Mouse (Mus musculus) WW6 (cell line): ENCODE measurements around the gene Stap2.

Experiments used
- DNase-seq: peaks from one replicate; pipeline ENCODE4 v3.0.0-alpha.2; 2013; ENCODE audit warnings: low read depth, low spot score

The Stap2 gene

GRCm38 (mm10) chr17:56005415-56006061 is at the start of gene Stap2, which contains the start of gene Mpnd:
Gene Stap2 (minus strand): TSS chr17:56005584.
Gene Mpnd (plus strand): TSS chr17:56005711.
- DNase-seq: peak; percentile 89

- no peak for DNase-seq
Measured at GRCm38 (mm10) chr17:56054938-56055337, 49.6 kb upstream of the Stap2 start.

- no peak for DNase-seq
Measured at GRCm38 (mm10) chr17:56051369-56051768, 46.0 kb upstream of the Stap2 start.

- DNase-seq: no peak
Measured at GRCm38 (mm10) chr17:56040857-56041163, 35.4 kb upstream of the Stap2 start.

GRCm38 (mm10) chr17:56040030-56040856 is 34.9 kb upstream of the Stap2 start, which contains the start of gene Chaf1a:
Gene Chaf1a (plus strand): TSS chr17:56040439.
- DNase-seq: peak; percentile 95

- DNase-seq: no peak
Measured at GRCm38 (mm10) chr17:56039345-56039744, 34.0 kb upstream of the Stap2 start.

- no peak for DNase-seq
Measured at GRCm38 (mm10) chr17:56038583-56039261, 33.3 kb upstream of the Stap2 start.

- DNase-seq: no peak
Measured at GRCm38 (mm10) chr17:56036901-56037287, 31.5 kb upstream of the Stap2 start.

GRCm38 (mm10) chr17:56036176-56036900 is 31.0 kb upstream of the Stap2 start, which contains the start of gene Sh3gl1:
Gene Sh3gl1 (minus strand): TSS chr17:56036635.
- peak; percentile 96 for DNase-seq

GRCm38 (mm10) chr17:56035216-56035615 is 29.8 kb upstream of the Stap2 start:
- no peak for DNase-seq

- no peak for DNase-seq
Measured at GRCm38 (mm10) chr17:56034726-56035100, 29.3 kb upstream of the Stap2 start.

- DNase-seq: no peak
Measured at GRCm38 (mm10) chr17:56034040-56034725, 28.8 kb upstream of the Stap2 start.

- DNase-seq: no peak
Measured at GRCm38 (mm10) chr17:56032831-56033230, 27.4 kb upstream of the Stap2 start.

GRCm38 (mm10) chr17:56032127-56032733 is 26.8 kb upstream of the Stap2 start:
- DNase-seq: no peak

- no peak for DNase-seq
Measured at GRCm38 (mm10) chr17:56031431-56031830, 26.0 kb upstream of the Stap2 start.

- DNase-seq: no peak
Measured at GRCm38 (mm10) chr17:56030919-56031318, 25.5 kb upstream of the Stap2 start.

GRCm38 (mm10) chr17:56030238-56030870 is 25.0 kb upstream of the Stap2 start:
- DNase-seq: no peak

- no peak for DNase-seq
Measured at GRCm38 (mm10) chr17:56027801-56028441, 22.5 kb upstream of the Stap2 start.

GRCm38 (mm10) chr17:56026881-56027280 is 21.5 kb upstream of the Stap2 start:
- no peak for DNase-seq

- no peak for DNase-seq
Measured at GRCm38 (mm10) chr17:56026303-56026702, 20.9 kb upstream of the Stap2 start.
